Mouse (Mus musculus) lung, postnatal 10 days (tissue): ENCODE measurements around the gene Azin2.

Experiments used
- DNase-seq: peaks from one replicate; pipeline ENCODE4 v3.0.0; 2021

Azin2 gene

GRCm38 (mm10) chr4:128976577-128976976 is 14.3 kb upstream of the Azin2 start:
- DNase-seq, result no peak

DNA sequence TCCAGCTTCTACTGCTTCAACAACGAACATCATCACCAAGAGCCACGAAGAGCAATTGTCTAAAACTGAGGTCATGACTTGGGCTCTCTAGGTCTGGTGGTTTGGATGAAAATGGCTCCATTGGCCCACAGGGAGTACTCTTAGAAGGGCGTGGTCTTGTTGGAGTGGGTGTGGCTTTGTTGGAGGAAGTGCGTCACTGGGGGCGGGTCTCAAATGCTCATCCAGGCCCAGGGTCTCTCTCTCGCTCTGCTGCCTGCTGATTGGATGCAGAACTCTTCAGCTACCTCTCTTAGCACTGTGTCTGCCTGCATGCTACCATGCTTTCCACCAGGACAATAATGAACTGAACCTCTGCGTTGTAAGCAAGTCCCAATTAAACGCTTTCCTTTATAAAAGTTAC is 12.4 kb upstream of the Azin2 start:
- no peak for DNase-seq

- DNase-seq, result peak; percentile 88
Measured at GRCm38 (mm10) chr4:128971065-128971694, 8.9 kb upstream of the Azin2 start.

- DNase-seq, result no peak
Measured at GRCm38 (mm10) chr4:128970417-128970807, 8.2 kb upstream of the Azin2 start.

- DNase-seq, result no peak
Measured at GRCm38 (mm10) chr4:128969607-128970416, 7.6 kb upstream of the Azin2 start.

- peak; percentile 79 for DNase-seq
Measured at GRCm38 (mm10) chr4:128969081-128969480, 6.8 kb upstream of the Azin2 start.

DNA sequence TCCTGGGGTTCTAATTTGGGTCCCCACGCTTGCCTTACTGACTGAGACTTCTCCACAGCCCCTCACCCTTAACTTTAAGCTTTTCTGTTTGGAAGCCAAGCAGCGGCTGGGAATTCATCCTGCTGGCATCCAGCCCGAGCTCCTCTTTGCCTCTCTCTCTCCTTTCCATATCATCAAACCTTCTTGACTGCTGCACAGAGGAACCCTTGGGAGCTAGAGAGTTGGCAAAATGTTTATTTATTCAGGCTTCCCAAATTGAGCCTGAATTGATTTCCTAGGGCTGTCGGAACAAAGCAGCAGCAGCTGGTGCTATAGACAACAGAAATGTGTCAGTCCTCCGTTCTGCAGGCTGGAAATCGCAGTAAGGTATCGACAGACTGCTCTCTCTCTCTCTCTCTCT is 4.5 kb upstream of the Azin2 start:
- DNase-seq, result no peak

DNA sequence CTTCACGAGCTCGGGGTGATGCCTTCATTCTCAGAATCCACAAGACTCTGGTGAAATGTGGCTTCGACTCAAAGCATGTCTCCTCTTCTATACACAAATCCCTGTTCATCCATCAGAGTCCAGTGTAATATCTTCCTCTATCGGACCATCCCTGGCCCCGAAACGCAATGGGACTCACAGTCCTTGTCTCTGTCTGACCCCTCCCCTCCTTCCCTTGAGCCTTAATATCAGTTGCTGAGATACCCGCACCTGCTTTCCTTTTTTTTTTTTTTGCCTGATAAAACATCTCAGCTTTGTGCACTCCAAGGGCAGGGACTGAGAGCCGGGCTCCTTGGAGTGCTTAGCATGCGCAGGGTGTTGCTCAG is 666 bp upstream of the Azin2 start:
- no peak for DNase-seq

- peak; percentile 20 for DNase-seq
Measured at GRCm38 (mm10) chr4:128961301-128962028, 777 bp downstream of the Azin2 start.

GRCm38 (mm10) chr4:128959676-128960075 is 2.6 kb downstream of the Azin2 start:
- no peak for DNase-seq

- no peak for DNase-seq
Measured at GRCm38 (mm10) chr4:128958849-128959248, 3.4 kb downstream of the Azin2 start.

- DNase-seq, result no peak
Measured at GRCm38 (mm10) chr4:128958156-128958555, 4.1 kb downstream of the Azin2 start.

- peak; percentile 76 for DNase-seq
Measured at GRCm38 (mm10) chr4:128957155-128957911, 4.9 kb downstream of the Azin2 start.

DNA sequence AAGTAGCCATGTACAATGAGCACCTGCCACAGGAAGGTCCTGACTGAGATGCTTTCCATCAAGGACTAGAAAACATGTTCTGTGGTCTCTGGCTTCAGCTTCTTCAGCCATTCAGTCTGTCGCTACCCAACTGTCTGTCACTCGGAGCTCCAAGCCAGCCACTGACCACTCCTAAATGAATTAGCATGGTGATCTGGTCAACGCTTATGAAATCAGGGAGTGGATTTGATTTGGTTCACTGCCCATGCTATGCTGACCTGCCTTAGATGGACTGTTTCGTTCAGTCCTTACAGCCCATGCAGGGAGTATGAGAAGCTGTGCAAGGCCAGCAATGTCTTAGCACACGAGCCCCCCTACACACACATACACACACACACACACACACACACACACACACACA is 8.4 kb downstream of the Azin2 start:
- DNase-seq, result no peak

GRCm38 (mm10) chr4:128950461-128950860 is 11.8 kb downstream of the Azin2 start:
- DNase-seq, result peak; percentile 30

- no peak for DNase-seq
Measured at GRCm38 (mm10) chr4:128949470-128950005, 12.7 kb downstream of the Azin2 start.

DNA sequence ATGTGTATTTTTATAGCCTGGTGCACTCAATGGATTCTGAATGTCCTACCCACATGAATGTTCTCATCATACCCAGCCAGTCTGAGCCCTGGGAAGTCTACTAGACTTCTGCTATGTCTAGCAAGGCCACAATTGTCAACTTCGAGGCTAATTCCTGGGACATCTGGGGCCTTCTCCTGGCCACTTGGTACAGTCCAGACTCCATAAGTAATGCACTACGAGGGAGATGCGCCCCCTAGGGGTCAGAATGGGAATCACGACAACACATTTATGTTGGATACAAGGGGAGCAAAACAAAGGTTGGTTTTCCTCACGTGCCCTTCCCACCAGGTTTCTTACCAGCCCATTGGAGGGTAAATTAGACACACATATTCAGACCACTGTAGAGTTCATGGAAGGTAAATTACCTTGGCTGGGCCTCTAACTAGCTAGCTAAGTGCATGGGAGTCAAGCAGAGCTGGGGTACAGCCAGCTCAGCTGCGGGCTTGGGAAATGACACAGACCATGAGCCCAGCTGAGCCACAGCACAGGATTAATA is 14.0 kb downstream of the Azin2 start:
- DNase-seq, result peak; percentile 69

GRCm38 (mm10) chr4:128947326-128947933 is 14.8 kb downstream of the Azin2 start:
- DNase-seq, result peak; percentile 45

GRCm38 (mm10) chr4:128946736-128947135 is 15.5 kb downstream of the Azin2 start:
- DNase-seq, result no peak

GRCm38 (mm10) chr4:128942346-128942745 is 19.9 kb downstream of the Azin2 start:
- no peak for DNase-seq

DNA sequence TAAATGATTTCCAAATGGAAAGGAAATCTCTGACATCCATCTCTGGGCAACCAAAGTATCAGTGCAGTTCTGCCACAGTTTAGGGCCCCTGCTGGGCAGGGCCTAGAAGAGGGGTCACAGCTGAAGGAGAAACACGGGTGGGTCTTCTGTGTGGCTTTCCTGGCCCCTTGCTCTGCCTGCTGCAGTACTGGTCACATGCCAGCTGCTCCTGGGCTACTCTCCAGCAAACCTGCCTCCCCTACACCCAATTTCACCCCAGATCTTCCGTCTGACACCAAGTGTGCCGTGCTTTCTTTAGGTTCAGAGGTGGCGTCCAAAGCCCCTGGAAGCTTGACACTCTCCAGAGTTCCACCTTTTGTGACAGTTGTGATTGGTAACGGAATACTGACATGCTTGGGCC is 26.6 kb downstream of the Azin2 start:
- DNase-seq, result no peak

GRCm38 (mm10) chr4:128932783-128933182 is 29.5 kb downstream of the Azin2 start:
- no peak for DNase-seq
